Mouse (Mus musculus): ENCODE measurements around the gene Skil. TPM values are rescaled to one million over a fixed set of nuclear protein-coding genes. Genes with fewer than 3 reads are reported as not detected.

Skil gene
- 0.62 and 1.1 TPM in 2 replicates for polyA plus RNA-seq (2012; rRNA removed)

GRCm38 (mm10) chr3:31094531-31095178 lies at the start of gene Skil:
Skil (plus strand) TSS chr3:31095058.

GRCm38 (mm10) chr3:31149706-31150105 lies 54.8 kb downstream of the Skil start, which contains the start of gene Cldn11:
Cldn11 (plus strand) TSS chr3:31149920.

Other genes starting within 250 kb of the Skil start
- 5.9 and 6.6 TPM in 2 replicates for gene Gpr160, start 239.1 kb upstream of the Skil start, polyA plus RNA-seq (2012; rRNA removed)
- 5.4 and 9.2 TPM in 2 replicates for gene Phc3, start 125.6 kb upstream of the Skil start, polyA plus RNA-seq (2012; rRNA removed)
- gene Prkci, start 99.3 kb upstream of the Skil start, polyA plus RNA-seq (2012; rRNA removed) = 3.2 and 4.2 TPM in 2 replicates
- gene Cldn11, start 54.9 kb downstream of the Skil start, polyA plus RNA-seq (2012; rRNA removed) = 0.04 and 0.09 TPM in 2 replicates
- gene Slc7a14, start 215.3 kb downstream of the Skil start, polyA plus RNA-seq (2012; rRNA removed) = 0.19 and 0.31 TPM in 2 replicates

Measured in stomach, adult 2 months (tissue).